Mouse (Mus musculus): ENCODE data around the gene Coa5.

Coa5 gene

DNA sequence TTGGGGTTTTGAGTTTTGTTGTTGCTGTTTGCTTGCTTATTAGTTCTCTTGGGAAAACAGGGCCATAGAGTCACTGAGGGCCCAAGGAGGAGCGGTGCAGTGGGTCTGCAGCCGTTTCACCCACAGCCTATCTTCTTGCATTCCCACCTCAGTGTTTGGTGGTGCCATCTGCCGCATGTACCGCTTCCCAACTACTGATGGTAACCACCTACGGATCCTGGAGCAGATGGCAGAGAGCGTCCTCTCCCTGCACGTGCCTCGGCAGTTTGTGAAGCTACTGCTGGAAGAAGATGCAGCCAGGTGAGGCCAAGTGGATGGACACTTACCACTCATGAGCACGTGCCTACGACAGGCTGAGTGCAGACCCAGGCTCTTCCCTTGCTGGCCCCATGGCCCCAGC lies 61.8 kb downstream of the Coa5 start:
- no peak for DNase-seq (ENCODE audit: low read depth, low spot score)
